Mouse (Mus musculus): Measurements from ENCODE around the gene Efcab5. TPM values are rescaled to one million over a fixed set of nuclear protein-coding genes. Genes with fewer than 3 reads are reported as not detected.

Gene Efcab5
- polyA plus RNA-seq, 1 experiment from 2014 or later: 0.56 TPM

DNA sequence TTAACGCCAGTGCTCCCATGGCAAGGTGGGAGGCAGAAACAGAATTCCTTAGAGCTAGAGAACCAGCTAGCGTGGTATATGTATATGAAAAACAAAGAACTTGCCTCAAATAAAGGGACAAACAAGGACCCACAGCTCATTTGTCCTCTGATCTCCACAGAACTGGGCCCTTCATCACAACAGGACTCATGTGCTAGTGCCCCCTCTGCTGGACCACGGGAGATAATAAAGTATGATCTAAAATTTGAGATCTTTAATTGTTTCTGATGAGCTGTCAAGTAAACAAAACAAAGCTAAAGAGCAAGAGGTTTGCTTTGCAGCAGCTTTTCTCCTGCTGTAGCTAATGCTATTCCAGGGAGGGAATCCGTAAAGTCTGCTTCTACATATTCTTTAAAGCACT is 118.0 kb downstream of the Efcab5 start:
- Histone ChIP-seq H3K4me2 (ENCODE audit: low read length) (no peak overlapping the region), H3K4me3 (ENCODE audit: low read length) (no peak overlapping the region), H3K9me3 (ENCODE audit: control insufficient read depth, low read length) (no peaks in the 10 kb centered on the region), H3K36me3 (ENCODE audit: control insufficient read depth, insufficient read depth, low read length) (peaks cover 1% of the 10 kb centered on the region; the same call in 1 of the 2 replicates), H3K4me1 (ENCODE audit: control insufficient read depth, insufficient read depth, low read depth, low read length) (no peaks in the 10 kb centered on the region), H3K27ac (ENCODE audit: low read depth, low read length) (no peak overlapping the region), H3K9ac (ENCODE audit: low read depth, low read length) (no peak overlapping the region), H3K27me3 (replicated peaks; ENCODE audit: control insufficient read depth, insufficient read depth, low read length) (no peaks in the 10 kb centered on the region)
- 77% methylated on average over 4 of the region's 4 CpGs for WGBS
- no peak for ATAC-seq

DNA sequence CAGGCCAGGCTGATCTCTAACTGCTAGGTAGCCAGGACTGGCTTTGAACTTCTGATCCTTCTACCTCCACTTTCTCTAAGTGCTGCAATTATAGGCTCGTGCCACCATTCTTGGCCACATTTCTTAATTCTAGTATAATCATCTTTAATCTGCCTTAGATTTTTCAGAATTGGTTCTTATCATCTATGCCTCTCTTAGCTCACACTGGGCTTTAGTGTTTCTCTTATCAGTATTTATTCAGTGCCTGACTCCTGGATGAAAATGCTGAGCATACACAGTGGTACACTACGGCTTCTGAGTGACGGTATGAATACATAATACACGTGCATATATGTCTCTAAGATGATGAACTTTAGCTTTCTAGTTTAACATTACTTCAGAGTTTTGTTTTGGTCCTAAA is 119.9 kb downstream of the Efcab5 start:
- no peaks in the 10 kb centered on the region for H3K9me3 ChIP-seq (ENCODE audit: control insufficient read depth, low read length)
- H3K27me3 ChIP-seq (replicated peaks; ENCODE audit: control insufficient read depth, insufficient read depth, low read length): no peaks in the 10 kb centered on the region
- no peaks in the 10 kb centered on the region for H3K36me3 ChIP-seq (ENCODE audit: control insufficient read depth, insufficient read depth, low read length)
- H3K9ac ChIP-seq (ENCODE audit: low read depth, low read length): no peak overlapping the region
- H3K27ac ChIP-seq (ENCODE audit: low read depth, low read length): no peak overlapping the region
- no peak for ATAC-seq
- H3K4me3 ChIP-seq (ENCODE audit: low read length): no peak overlapping the region
- no peak overlapping the region for H3K4me2 ChIP-seq (ENCODE audit: low read length)
- H3K4me1 ChIP-seq (ENCODE audit: control insufficient read depth, insufficient read depth, low read depth, low read length): no peaks in the 10 kb centered on the region
- 95% methylated on average over 4 of the region's 4 CpGs for WGBS

DNA sequence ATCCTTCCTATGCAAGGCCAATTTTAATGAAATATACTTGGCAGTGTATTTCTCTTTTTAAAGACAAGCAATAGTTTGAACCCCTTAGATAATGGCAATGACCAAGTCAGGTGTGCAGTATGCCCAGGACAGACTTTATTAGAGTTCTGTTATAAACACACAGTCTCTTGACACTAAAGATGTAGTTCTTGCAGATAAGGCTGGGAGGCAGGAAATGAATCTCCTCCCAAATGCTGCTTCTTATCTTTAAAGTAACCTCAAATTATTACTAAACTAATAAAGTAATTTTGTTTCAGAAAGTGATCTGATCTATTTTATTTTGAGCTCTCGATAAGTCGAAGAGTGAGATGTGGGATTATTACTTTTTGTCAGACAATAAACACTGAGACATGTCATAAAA is 125.4 kb downstream of the Efcab5 start:
- H3K4me2 ChIP-seq (ENCODE audit: low read length): no peak overlapping the region
- H3K27me3 ChIP-seq (replicated peaks; ENCODE audit: control insufficient read depth, insufficient read depth, low read length): no peaks in the 10 kb centered on the region
- H3K36me3 ChIP-seq (ENCODE audit: control insufficient read depth, insufficient read depth, low read length): no peaks in the 10 kb centered on the region
- no peaks in the 10 kb centered on the region for H3K4me1 ChIP-seq (ENCODE audit: control insufficient read depth, insufficient read depth, low read depth, low read length)
- H3K9ac ChIP-seq (ENCODE audit: low read depth, low read length): no peak overlapping the region
- no peaks in the 10 kb centered on the region for H3K9me3 ChIP-seq (ENCODE audit: control insufficient read depth, low read length)
- WGBS: 88% methylated on average over 2 of the region's 2 CpGs
- no peak overlapping the region for H3K4me3 ChIP-seq (ENCODE audit: low read length)
- no peak for ATAC-seq
- no peak overlapping the region for H3K27ac ChIP-seq (ENCODE audit: low read depth, low read length)

DNA sequence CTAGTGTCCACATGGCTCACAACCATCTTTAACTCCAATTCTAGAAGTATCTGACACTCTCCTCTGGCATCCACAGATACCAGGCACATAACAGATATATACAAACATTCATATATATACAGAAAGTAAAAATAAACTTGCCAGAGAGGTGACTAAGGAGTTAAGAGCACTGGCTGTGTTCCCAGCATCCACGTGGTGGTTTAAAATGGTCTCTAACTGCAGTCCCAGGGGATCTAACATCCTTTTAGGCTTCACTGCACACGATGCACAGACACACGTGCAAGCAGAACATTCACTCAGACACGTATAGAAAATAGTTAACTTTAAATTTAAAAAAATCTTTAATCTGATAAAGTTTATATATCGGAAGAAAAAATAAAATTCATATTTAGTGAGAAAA is 126.8 kb downstream of the Efcab5 start:
- no peaks in the 10 kb centered on the region for H3K36me3 ChIP-seq (ENCODE audit: control insufficient read depth, insufficient read depth, low read length)
- no peak for ATAC-seq
- no peaks in the 10 kb centered on the region for H3K9me3 ChIP-seq (ENCODE audit: control insufficient read depth, low read length)
- H3K4me1 ChIP-seq (ENCODE audit: control insufficient read depth, insufficient read depth, low read depth, low read length): no peaks in the 10 kb centered on the region
- no peaks in the 10 kb centered on the region for H3K27me3 ChIP-seq (replicated peaks; ENCODE audit: control insufficient read depth, insufficient read depth, low read length)
- no peak overlapping the region for H3K4me3 ChIP-seq (ENCODE audit: low read length)
- no peak overlapping the region for H3K4me2 ChIP-seq (ENCODE audit: low read length)
- no peak overlapping the region for H3K27ac ChIP-seq (ENCODE audit: low read depth, low read length)
- 43% methylated on average over 5 of the region's 5 CpGs for WGBS
- H3K9ac ChIP-seq (ENCODE audit: low read depth, low read length): no peak overlapping the region

DNA sequence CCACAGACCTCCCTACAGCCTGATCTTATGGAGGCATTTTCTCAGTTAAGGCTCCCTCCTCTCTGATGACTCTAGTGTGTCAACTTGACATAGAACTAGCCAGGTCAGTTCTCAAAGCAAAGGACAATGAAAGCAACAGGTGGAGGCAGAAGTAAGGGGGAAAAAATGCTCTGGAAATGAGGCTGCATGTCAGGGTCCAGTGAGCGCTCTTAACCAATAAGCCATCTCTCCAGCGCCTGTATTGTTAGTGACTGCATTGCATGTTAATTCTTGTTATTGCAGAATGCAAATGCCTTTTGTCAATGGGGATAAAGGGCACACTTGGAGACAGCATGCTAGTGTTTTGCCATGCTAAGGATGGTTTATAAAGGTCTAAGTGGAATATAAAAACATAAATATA is 146.0 kb downstream of the Efcab5 start:
- no peak overlapping the region for H3K27ac ChIP-seq (ENCODE audit: low read depth, low read length)
- H3K9ac ChIP-seq (ENCODE audit: low read depth, low read length): no peak overlapping the region
- ATAC-seq: no peak
- H3K4me1 ChIP-seq (ENCODE audit: control insufficient read depth, insufficient read depth, low read depth, low read length): no peaks in the 10 kb centered on the region
- no peak overlapping the region for H3K4me3 ChIP-seq (ENCODE audit: low read length)
- no peak overlapping the region for H3K4me2 ChIP-seq (ENCODE audit: low read length)
- WGBS: 64% methylated on average over 2 of the region's 2 CpGs
- H3K27me3 ChIP-seq (replicated peaks; ENCODE audit: control insufficient read depth, insufficient read depth, low read length): no peaks in the 10 kb centered on the region
- H3K9me3 ChIP-seq (ENCODE audit: control insufficient read depth, low read length): no peaks in the 10 kb centered on the region
- H3K36me3 ChIP-seq (ENCODE audit: control insufficient read depth, insufficient read depth, low read length): peaks cover 14% of the 10 kb centered on the region

GRCm38 (mm10) chr11:77041891-77042290 is 146.9 kb downstream of the Efcab5 start:
- no peaks in the 10 kb centered on the region for H3K4me1 ChIP-seq (ENCODE audit: control insufficient read depth, insufficient read depth, low read depth, low read length)
- H3K9ac ChIP-seq (ENCODE audit: low read depth, low read length): no peak overlapping the region
- no peak for ATAC-seq
- peaks cover 14% of the 10 kb centered on the region for H3K36me3 ChIP-seq (ENCODE audit: control insufficient read depth, insufficient read depth, low read length)
- H3K27me3 ChIP-seq (replicated peaks; ENCODE audit: control insufficient read depth, insufficient read depth, low read length): no peaks in the 10 kb centered on the region
- no peaks in the 10 kb centered on the region for H3K9me3 ChIP-seq (ENCODE audit: control insufficient read depth, low read length)
- H3K4me2 ChIP-seq (ENCODE audit: low read length): no peak overlapping the region
- no peak overlapping the region for H3K27ac ChIP-seq (ENCODE audit: low read depth, low read length)
- WGBS: 83% methylated on average over 4 of the region's 4 CpGs
- H3K4me3 ChIP-seq (ENCODE audit: low read length): no peak overlapping the region

MicroRNA genes within 50 kb of the gene (microRNA counts, 519-probe panel; counts per million panel counts)
- 2,636 counts per million, percentile 69 among the panel's probes with 10 or more counts for microRNA mmu-miR-423-3p
- microRNA mmu-miR-423-5p: 2,496 counts per million, percentile 66 among the panel's probes with 10 or more counts

Small RNAs within 50 kb of the gene (microRNA-seq; reads per million reads assigned to microRNA genes)
- gene Mir423: 2,655 reads per million, percentile 84 among the genes with 10 or more reads in this experiment

Other genes with a start within 250 kb of the Efcab5 start
- gene Slc6a4, start 190.4 kb downstream of the Efcab5 start, polyA plus RNA-seq (2015; fragmentation: Nextera tagmentation; extraction: Ambion mirVana): 10.3 and 14.0 TPM in 2 replicates
- gene Nsrp1, start 110.5 kb downstream of the Efcab5 start, polyA plus RNA-seq (2015; fragmentation: Nextera tagmentation; extraction: Ambion mirVana): 37.8 and 50.0 TPM in 2 replicates
- 13.8 and 17.7 TPM in 2 replicates for gene Ssh2, start 27.3 kb upstream of the Efcab5 start, polyA plus RNA-seq (2015; fragmentation: Nextera tagmentation; extraction: Ambion mirVana)